Mouse (Mus musculus) cerebellum, adult 2 months (tissue): ENCODE results near the gene Dapk2. TPM values are rescaled to one million over a fixed set of nuclear protein-coding genes. Genes with fewer than 3 reads are reported as not detected.

Experiments
- DNase-seq, 2 experiments: peaks; one replicate each; pipeline ENCODE4 v3.0.0; 2021
- H3K27ac ChIP-seq: fragments of 200-500 bp; 2 replicates; pipeline ENCODE4 v1.5.1; 2012; ENCODE audit warnings: low read length, control low read depth, inconsistent platforms; ENCODE audit not compliant: insufficient read depth
- H3K27me3 ChIP-seq: fragments of 200-500 bp; 2 replicates; pipeline ENCODE4 v1.6.1; 2012; ENCODE audit warnings: inconsistent platforms, mild to moderate bottlenecking, low read length, moderate library complexity; ENCODE audit not compliant: control insufficient read depth, insufficient read depth
- H3K4me1 ChIP-seq: fragments of 200-500 bp; 2 replicates; pipeline ENCODE4 v1.6.1; 2011; ENCODE audit warnings: low read length; ENCODE audit not compliant: control insufficient read depth, insufficient read depth
- H3K4me3 ChIP-seq: fragments of 200-500 bp; replicated peaks from 2 replicates; pipeline ENCODE3; 2011; ENCODE audit warnings: mild to moderate bottlenecking, low read depth, low read length, control low read depth; ENCODE audit not compliant: insufficient read depth
- CTCF ChIP-seq: fragments of 200-500 bp; IDR thresholded peaks from 2 replicates; pipeline ENCODE4 v1.5.1; 2011; ENCODE audit warnings: low read depth, mild to moderate bottlenecking, control low read depth, low read length, moderate library complexity, borderline replicate concordance; ENCODE audit not compliant: insufficient read depth
- POLR2A ChIP-seq: fragments of 200-500 bp; IDR thresholded peaks from 2 replicates; pipeline ENCODE4 v1.6.1; 2011; ENCODE audit warnings: low read length, control low read depth, borderline replicate concordance; ENCODE audit not compliant: insufficient read depth
- WGBS: fragments of 180-500 bp; shearing (Covaris S2); methylation state at CpG from one replicate; pipeline ENCODE4 v1.1.7; 2018; 5-methylcytosine and 5-hydroxymethylcytosine counted together
- polyA plus RNA-seq: library from polyadenylated mRNA; depleted of rRNA; stranded (reverse); fragments of >200 nt; gene quantifications from 2 replicates; pipeline ENCODE4 v1.2.3, GENCODE M21; 2012

The Dapk2 gene
- polyA plus RNA-seq, 1 experiment: 3.6 TPM

GRCm38 (mm10) chr9:66274657-66275056 lies 116.6 kb downstream of the Dapk2 start:
- TF ChIP-seq POLR2A (no peak), CTCF (no peak)
- Histone ChIP-seq H3K4me3 (no peak overlapping the region), H3K27me3 (no peaks in the 10 kb centered on the region), H3K4me1 (peaks cover 31% of the 10 kb centered on the region), H3K27ac (no peak overlapping the region)
- no peak for DNase-seq
- WGBS: 84% methylated on average over 3 of the region's 3 CpGs

- no peak overlapping the region for H3K27ac ChIP-seq
- 10% methylated on average over 15 of the region's 15 CpGs for WGBS
- TF ChIP-seq CTCF (no peak), POLR2A (no peak)
- peak overlapping the region; percentile 32 for H3K4me3 ChIP-seq
- peaks cover 37% of the 10 kb centered on the region for H3K4me1 ChIP-seq
- no peaks in the 10 kb centered on the region for H3K27me3 ChIP-seq
- DNase-seq: peak; percentile 70 to 72
Measured at GRCm38 (mm10) chr9:66275267-66275991, 117.4 kb downstream of the Dapk2 start.

GRCm38 (mm10) chr9:66276062-66276461 lies 118.0 kb downstream of the Dapk2 start:
- H3K27ac ChIP-seq: no peak overlapping the region
- TF ChIP-seq CTCF (no peak), POLR2A (no peak)
- no peak for DNase-seq
- WGBS: 80% methylated on average over 4 of the region's 4 CpGs
- no peaks in the 10 kb centered on the region for H3K27me3 ChIP-seq
- peaks cover 40% of the 10 kb centered on the region for H3K4me1 ChIP-seq
- H3K4me3 ChIP-seq: no peak overlapping the region

GRCm38 (mm10) chr9:66276697-66277385 lies 118.8 kb downstream of the Dapk2 start:
- Histone ChIP-seq H3K27ac (no peak overlapping the region), H3K4me1 (peaks cover 40% of the 10 kb centered on the region), H3K4me3 (no peak overlapping the region), H3K27me3 (no peaks in the 10 kb centered on the region)
- DNase-seq: no peak
- TF ChIP-seq POLR2A: no peak
- TF ChIP-seq CTCF: no peak
- WGBS: 77% methylated on average over 14 of the region's 14 CpGs

- Histone ChIP-seq H3K27ac (no peak overlapping the region), H3K4me3 (no peak overlapping the region), H3K4me1 (peaks cover 35% of the 10 kb centered on the region), H3K27me3 (no peaks in the 10 kb centered on the region)
- peak; percentile 82 to 90 for DNase-seq
- TF ChIP-seq CTCF: no peak
- TF ChIP-seq POLR2A: no peak
Measured at GRCm38 (mm10) chr9:66279647-66280046, 121.6 kb downstream of the Dapk2 start.

GRCm38 (mm10) chr9:66280496-66280895 lies 122.5 kb downstream of the Dapk2 start:
- Histone ChIP-seq H3K4me1 (peaks cover 27% of the 10 kb centered on the region), H3K4me3 (no peak overlapping the region), H3K27me3 (no peaks in the 10 kb centered on the region), H3K27ac (no peak overlapping the region)
- WGBS: 69% methylated on average over 1 of the region's 1 CpGs
- no peak for TF ChIP-seq CTCF
- no peak for DNase-seq

GRCm38 (mm10) chr9:66281501-66281951 lies 123.5 kb downstream of the Dapk2 start:
- no peaks in the 10 kb centered on the region for H3K27me3 ChIP-seq
- H3K4me3 ChIP-seq: no peak overlapping the region
- WGBS: 67% methylated on average over 9 of the region's 9 CpGs
- DNase-seq: no peak
- no peak overlapping the region for H3K27ac ChIP-seq
- no peak for TF ChIP-seq POLR2A
- TF ChIP-seq CTCF: no peak
- peaks cover 23% of the 10 kb centered on the region for H3K4me1 ChIP-seq

- Histone ChIP-seq H3K27ac (no peak overlapping the region), H3K4me1 (peaks cover 18% of the 10 kb centered on the region), H3K4me3 (no peak overlapping the region), H3K27me3 (no peaks in the 10 kb centered on the region)
- DNase-seq: no peak
- WGBS: 97% methylated on average over 1 of the region's 1 CpGs
- TF ChIP-seq CTCF (no peak), POLR2A (no peak)
Measured at GRCm38 (mm10) chr9:66282582-66282981, 124.6 kb downstream of the Dapk2 start.
